Mouse (Mus musculus) heart, postnatal 14 days (tissue): ENCODE data around the gene Necab3. TPM values are rescaled to one million over a fixed set of nuclear protein-coding genes. Genes with fewer than 3 reads are reported as not detected.

ENCODE experiments used
- DNase-seq, 2 experiments: peaks; one replicate each; pipeline ENCODE4 v3.0.0; 2021 to 2022
- intact Hi-C: fragments of 180-260 bp; cut with DNase I; formaldehyde crosslinking; loops from one replicate; pipeline ENCODE4 v1.15.1; 2025
- total RNA-seq, 2 experiments: library from RNA; stranded (reverse); gene quantifications; 2 replicates each; pipeline ENCODE4 v1.2.3; 2021

Gene Necab3
- total RNA-seq, 2 experiments from 2014 or later, result 0.90 to 1.2 TPM

- no peak for DNase-seq
- intact Hi-C loops, result no loop called here
Measured at GRCm38 (mm10) chr2:154507076-154507475, 51.6 kb downstream of the Necab3 start.

- no peak for DNase-seq
- intact Hi-C loops, result no loop called here
Measured at GRCm38 (mm10) chr2:154500758-154501157, 57.9 kb downstream of the Necab3 start.

DNA sequence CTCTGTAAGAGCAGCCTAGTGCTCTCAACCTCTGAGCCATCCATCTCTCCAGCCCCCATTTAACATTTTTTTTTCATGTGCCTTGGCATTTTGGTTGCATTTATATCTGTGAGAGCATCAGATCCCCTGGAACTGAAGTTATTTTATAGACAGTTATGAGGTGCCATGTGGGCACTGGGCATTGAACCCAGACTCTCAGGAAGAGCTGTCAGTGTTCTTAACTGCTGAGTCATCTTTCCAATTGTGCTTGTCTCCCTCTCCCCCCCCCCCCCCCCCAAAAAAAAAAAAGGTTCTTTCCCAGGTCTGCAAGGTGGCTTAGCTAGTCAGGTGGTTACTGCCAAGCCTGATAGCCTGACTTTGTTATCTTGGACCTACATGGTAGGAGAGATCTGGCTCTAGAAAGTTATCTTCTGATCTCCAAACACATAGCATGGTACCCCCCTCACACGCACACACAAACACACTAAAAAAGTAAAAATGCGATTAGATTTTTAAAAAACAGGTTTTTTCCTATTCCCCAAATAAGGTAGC lies 58.9 kb downstream of the Necab3 start:
- intact Hi-C loops, result no loop called here
- DNase-seq, result no peak

GRCm38 (mm10) chr2:154498571-154498970 lies 60.1 kb downstream of the Necab3 start:
- DNase-seq, result peak in 1 of 2 experiments; percentile 9
- intact Hi-C loops, result no loop called here

- DNase-seq, result no peak
Measured at GRCm38 (mm10) chr2:154495021-154495420, 63.7 kb downstream of the Necab3 start.

More at GRCm38 (mm10) chr2:154495021-154495420, 63.7 kb downstream of the Necab3 start:
- intact Hi-C loops, result no loop called here

Other genes with a start within 250 kb of the Necab3 start
- 10 to 100 TPM; 19.0 to 19.2 TPM for gene Cdk5rap1, start 185.9 kb downstream of the Necab3 start, total RNA-seq
- gene Snta1, start 150.8 kb downstream of the Necab3 start, total RNA-seq, result 10 to 100 TPM; 91.4 to 98.7 TPM
- gene Cbfa2t2, start 122.4 kb downstream of the Necab3 start, total RNA-seq, result 10 to 100 TPM; 21.4 to 21.7 TPM
- gene 1700003F12Rik, start 11.8 kb downstream of the Necab3 start, total RNA-seq, result under 1 TPM in 1 of 2 experiments, not detected in 1; 0.43 TPM
- gene Actl10, start 7.1 kb downstream of the Necab3 start, total RNA-seq, result not detected
- gene E2f1, start 11.0 kb upstream of the Necab3 start, total RNA-seq, result 1 to 10 TPM; 2.2 to 4.3 TPM
- gene Pxmp4, start 44.8 kb upstream of the Necab3 start, total RNA-seq, result 10 to 100 TPM; 23.8 to 28.5 TPM
- gene Zfp341, start 54.4 kb upstream of the Necab3 start, total RNA-seq, result 1 to 10 TPM; 2.3 to 2.6 TPM
- gene 4930519P11Rik, start 54.5 kb upstream of the Necab3 start, total RNA-seq, result not detected
- gene Chmp4b, start 92.8 kb upstream of the Necab3 start, total RNA-seq, result 100 to 1,000 TPM; 105 to 112 TPM
- not detected for gene Gm14214, start 211.1 kb upstream of the Necab3 start, total RNA-seq
- 100 to 1,000 TPM; 119 to 131 TPM for gene Raly, start 232.2 kb upstream of the Necab3 start, total RNA-seq
- not detected for gene a, start 232.5 kb upstream of the Necab3 start, total RNA-seq